9 mouse cellular contexts compared by ENCODE assay signal in the genomic region with DNA sequence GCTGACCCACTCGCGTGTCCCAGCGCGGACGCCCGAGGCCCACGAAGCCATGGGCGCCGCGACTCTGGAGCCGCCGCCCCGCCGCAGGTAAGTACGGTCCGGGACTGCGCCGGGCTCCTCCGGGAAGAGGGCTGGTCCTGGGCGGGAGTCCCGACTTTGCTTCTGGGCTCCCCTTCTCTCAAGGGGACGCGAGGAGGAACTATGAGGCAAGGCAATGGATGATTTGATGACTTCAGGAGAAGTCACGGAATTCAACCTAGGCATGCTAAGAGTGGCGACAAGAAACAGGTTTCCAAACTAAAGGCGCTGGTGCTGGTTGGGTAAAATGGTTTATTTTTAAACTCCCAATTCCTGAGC. TPM values are rescaled to one million over a fixed set of nuclear protein-coding genes. Genes with fewer than 3 reads are reported as not detected.
A peak's percentile ranks its signal among the peaks of the same experiment; 100 is the strongest.
DNase-seq lines count a peak whose midpoint lies in the region; ATAC-seq and TF ChIP-seq lines count a peak whose summit lies in the region.
"Had no signal": no experiment of that assay in that cellular context is flagged by ENCODE, and none has a peak within 500 bp of the region (broad histone marks: within the 10 kb centered on the region; RNA-seq: fewer than 3 reads in every experiment).

No protein-coding gene starts in this region.

- H3K4me2 ChIP-seq in lung, embryonic 15.5 days = peak overlapping the region; percentile 94
- peak overlapping the region; percentile 95 for H3K4me2 ChIP-seq in forebrain, embryonic 14.5 days (ENCODE audit: low read length)
- peak overlapping the region; percentile 95 for H3K4me2 ChIP-seq in limb, embryonic 13.5 days (replicated peaks)

- peak overlapping the region; percentile 48 for H3K4me3 ChIP-seq in lung, embryonic 15.5 days
- peak overlapping the region; percentile 50 for H3K4me3 ChIP-seq in forebrain, embryonic 14.5 days (ENCODE audit: low read depth, low read length)
- H3K4me3 ChIP-seq in limb, embryonic 13.5 days = peak overlapping the region; percentile 58
- peak overlapping the region; percentile 81 for H3K4me3 ChIP-seq in small intestine, adult 2 months (ENCODE audit: low read depth, low read length)

- 0 out of 2 replicates have a peak overlapping the region, but pooled peaks have one; percentile 46 for H3K27ac ChIP-seq in lung, embryonic 15.5 days
- H3K27ac ChIP-seq in forebrain, embryonic 14.5 days (ENCODE audit: low read depth, low read length) = no peak overlapping the region
- H3K27ac ChIP-seq in limb, embryonic 13.5 days = no peak overlapping the region
- peak overlapping the region; percentile 27 for H3K27ac ChIP-seq in small intestine, adult 2 months (ENCODE audit: insufficient read depth, low read depth, low read length)

- TF ChIP-seq POLR2A in small intestine, adult 2 months (IDR thresholded peaks at IDR 0.05; ENCODE audit: low read depth, low read length) = 0 out of 2 replicates have a peak, but pooled peaks have one; percentile 46

- peak overlapping the region; percentile 47 for H3K9ac ChIP-seq in lung, embryonic 15.5 days
- H3K9ac ChIP-seq in forebrain, embryonic 14.5 days (ENCODE audit: low read length) = peak overlapping the region; percentile 58
- H3K9ac ChIP-seq in limb, embryonic 13.5 days = peak overlapping the region; percentile 70

- DNase-seq in lung, postnatal 25 days (ENCODE audit: low spot score) = no peak
- no peak for DNase-seq in forebrain, embryonic 14.5 days (ENCODE audit: low spot score)
- DNase-seq in left cerebral cortex, postnatal 25 days (ENCODE audit: low spot score in 2 of 2) = no peak

- intact Hi-C loops in left cerebral cortex, postnatal 25 days (cut with DNase I) = loop anchor here (1.0 to 10.0 kb wide), 3 partner anchors 74 to 462 kb away; no protein-coding TSS in a partner anchor

- H3K27me3 ChIP-seq in lung, embryonic 15.5 days = no peaks in the 10 kb centered on the region
- H3K27me3 ChIP-seq in forebrain, embryonic 14.5 days (replicated peaks; ENCODE audit: control insufficient read depth, insufficient read depth, low read length) = peaks cover 10% of the 10 kb centered on the region; the same call in 1 of the 2 replicates
- peaks cover 25% of the 10 kb centered on the region for H3K27me3 ChIP-seq in limb, embryonic 13.5 days
- H3K27me3 ChIP-seq in small intestine, adult 2 months (ENCODE audit: control insufficient read depth, insufficient read depth, low read length) = no peaks in the 10 kb centered on the region

- under 1% methylated on average over 26 of the region's 26 CpGs for WGBS in lung, embryonic 15.5 days
- WGBS in forebrain, embryonic 14.5 days = 1% methylated on average over 26 of the region's 26 CpGs
- WGBS in limb, embryonic 13.5 days = 1% methylated on average over 26 of the region's 26 CpGs
- WGBS in small intestine, adult 2 months = 1% methylated on average over 26 of the region's 26 CpGs

- no peaks in the 10 kb centered on the region for H3K9me3 ChIP-seq in lung, embryonic 15.5 days
- no peaks in the 10 kb centered on the region for H3K9me3 ChIP-seq in forebrain, embryonic 14.5 days (replicated peaks; ENCODE audit: control insufficient read depth, low read length)
- no peaks in the 10 kb centered on the region for H3K9me3 ChIP-seq in limb, embryonic 13.5 days

- 0 out of 2 replicates have a peak, but pooled peaks cover 3% of the 10 kb centered on the region for H3K4me1 ChIP-seq in lung, embryonic 15.5 days
- H3K4me1 ChIP-seq in forebrain, embryonic 14.5 days (ENCODE audit: control insufficient read depth, insufficient read depth, low read length) = no peaks in the 10 kb centered on the region
- H3K4me1 ChIP-seq in limb, embryonic 13.5 days = no peaks in the 10 kb centered on the region
- peaks cover 3% of the 10 kb centered on the region; the same call in 1 of the 2 replicates for H3K4me1 ChIP-seq in small intestine, adult 2 months (ENCODE audit: control insufficient read depth, insufficient read depth, insufficient read length, low read length)

- H3K36me3 ChIP-seq in lung, embryonic 15.5 days = no peaks in the 10 kb centered on the region
- H3K36me3 ChIP-seq in forebrain, embryonic 14.5 days (ENCODE audit: control insufficient read depth, insufficient read depth, low read length) = no peaks in the 10 kb centered on the region
- H3K36me3 ChIP-seq in limb, embryonic 13.5 days = no peaks in the 10 kb centered on the region
- H3K36me3 ChIP-seq in small intestine, adult 2 months (ENCODE audit: control insufficient read depth, insufficient read depth, low read length) = no peaks in the 10 kb centered on the region

- ATAC-seq in lung, embryonic 15.5 days (ENCODE audit: borderline replicate concordance, extremely low read depth, low FRiP score, low TSS enrichment) = no peak
- no peak for ATAC-seq in forebrain, embryonic 14.5 days
- no peak for ATAC-seq in limb, embryonic 13.5 days (ENCODE audit: low FRiP score, low read depth)
- no peak for ATAC-seq in inflammation-experienced regulatory T-cells, adult 6 months
- ATAC-seq: activated CD4-positive, CD25-positive, alpha-beta regulatory T cell, adult 4 months had no signal

- no peak for TF ChIP-seq CTCF in small intestine, adult 2 months (IDR thresholded peaks at IDR 0.05; ENCODE audit: extremely low read depth, insufficient read length, insufficient replicate concordance, low read depth, low read length)

RNA-seq across cellular contexts. Expression of a gene that starts 0.3 kb away (rescaled TPM):
- 25.7 and 28.9 TPM in 2 replicates for polyA plus RNA-seq in lung, embryonic 15.5 days (2015; fragmentation: Nextera tagmentation; extraction: Ambion mirVana)
- 2.8 and 3.3 TPM in 2 replicates for polyA plus RNA-seq in forebrain, embryonic 14.5 days (2014; fragmentation: Nextera tagmentation; extraction: Ambion mirVana)
- polyA plus RNA-seq in limb, embryonic 13.5 days (2015; fragmentation: Nextera tagmentation; extraction: Ambion mirVana) = 6.1 and 8.2 TPM in 2 replicates
- polyA plus RNA-seq in small intestine, adult 2 months (2012; rRNA removed) = 38.7 and 53.8 TPM in 2 replicates
- total RNA-seq in left cerebral cortex, postnatal 25 days (2021) = 1 to 10 TPM; 4.2 to 6.2 TPM
- polyA plus RNA-seq in inflammation-experienced regulatory T-cells, adult 6 months (2017; shearing (Covaris generic)) = not detected
- total RNA-seq: hematopoietic stem cell, adult 5-6 weeks had no signal
- polyA plus RNA-seq: activated CD4-positive, CD25-positive, alpha-beta regulatory T cell, adult 4 months had no signal

Comparison
In these comparisons a context has a peak if more than half of its experiments do, and no peak if none do; other contexts are left out.
1. H3K27ac ChIP-seq: peak in lung, embryonic 15.5 days (single experiment) and small intestine, adult 2 months (single experiment); none in forebrain, embryonic 14.5 days (single experiment) and limb, embryonic 13.5 days (single experiment).
2. Peak in every context shown above with its lines, with median percentiles within 50 percentile points of each other: H3K4me2 ChIP-seq, H3K4me3 ChIP-seq and H3K9ac ChIP-seq.